Mouse (Mus musculus) lung, embryonic 14.5 days (tissue): ENCODE measurements at regions not wholly inside any gene's neighbourhood (a gene's known extent, or its start where the extent isn't known, plus 50 kb on each side); places are given as distances from the start of the nearest gene placed in this dataset.

Experiments
- ATAC-seq: fragments of 200-750 bp; cut with Nextera tagmentation; 2 replicates; pipeline ENCODE4 v1.8.0; 2017; ENCODE audit warnings: mild to moderate bottlenecking, moderate TSS enrichment, moderate library complexity; ENCODE audit not compliant: insufficient read depth
- DNase-seq: peaks from one replicate; pipeline ENCODE4 v3.0.0-alpha.2; 2015
- H3K27ac ChIP-seq: fragments of 300-500 bp; sonication (generic); 2 replicates; pipeline ENCODE4 v1.5.1; 2014; ENCODE audit warnings: low read depth, mild to moderate bottlenecking, moderate library complexity
- H3K27me3 ChIP-seq: fragments of 300-500 bp; sonication (generic); 2 replicates; pipeline ENCODE4 v1.6.1; 2014; ENCODE audit warnings: low read length, control low read depth; ENCODE audit not compliant: insufficient read depth
- H3K36me3 ChIP-seq: fragments of 300-500 bp; sonication (generic); 2 replicates; pipeline ENCODE4 v1.6.1; 2014; ENCODE audit warnings: control low read depth; ENCODE audit not compliant: insufficient read depth
- H3K4me1 ChIP-seq: fragments of 300-500 bp; sonication (generic); 2 replicates; pipeline ENCODE4 v1.6.1; 2014; ENCODE audit warnings: antibody characterized with exemption, control low read depth; ENCODE audit not compliant: insufficient read depth
- H3K4me2 ChIP-seq: fragments of 300-500 bp; sonication (generic); 2 replicates; pipeline ENCODE4 v1.6.1; 2014; ENCODE audit warnings: mild to moderate bottlenecking
- H3K4me3 ChIP-seq: fragments of 300-500 bp; sonication (generic); 2 replicates; pipeline ENCODE4 v1.5.1; 2014; ENCODE audit warnings: low read depth, low read length
- H3K9ac ChIP-seq: fragments of 300-500 bp; sonication (generic); 2 replicates; pipeline ENCODE4 v1.6.1; 2014
- H3K9me3 ChIP-seq: fragments of 300-500 bp; sonication (generic); 2 replicates; pipeline ENCODE4 v1.6.1; 2016; ENCODE audit warnings: low read depth, low read length, control low read depth
- CTCF ChIP-seq: IDR thresholded peaks from 2 replicates; pipeline ENCODE4 v1.5.1; 2016; ENCODE audit warnings: antibody characterized with exemption, low read depth
- WGBS: fragments of 180-500 bp; shearing (Covaris S2); extraction: QIAGEN DNeasy Blood & Tissue Kit; methylation state at CpG from one replicate; pipeline ENCODE4 v1.1.7; 2014; 5-methylcytosine and 5-hydroxymethylcytosine counted together

DNA sequence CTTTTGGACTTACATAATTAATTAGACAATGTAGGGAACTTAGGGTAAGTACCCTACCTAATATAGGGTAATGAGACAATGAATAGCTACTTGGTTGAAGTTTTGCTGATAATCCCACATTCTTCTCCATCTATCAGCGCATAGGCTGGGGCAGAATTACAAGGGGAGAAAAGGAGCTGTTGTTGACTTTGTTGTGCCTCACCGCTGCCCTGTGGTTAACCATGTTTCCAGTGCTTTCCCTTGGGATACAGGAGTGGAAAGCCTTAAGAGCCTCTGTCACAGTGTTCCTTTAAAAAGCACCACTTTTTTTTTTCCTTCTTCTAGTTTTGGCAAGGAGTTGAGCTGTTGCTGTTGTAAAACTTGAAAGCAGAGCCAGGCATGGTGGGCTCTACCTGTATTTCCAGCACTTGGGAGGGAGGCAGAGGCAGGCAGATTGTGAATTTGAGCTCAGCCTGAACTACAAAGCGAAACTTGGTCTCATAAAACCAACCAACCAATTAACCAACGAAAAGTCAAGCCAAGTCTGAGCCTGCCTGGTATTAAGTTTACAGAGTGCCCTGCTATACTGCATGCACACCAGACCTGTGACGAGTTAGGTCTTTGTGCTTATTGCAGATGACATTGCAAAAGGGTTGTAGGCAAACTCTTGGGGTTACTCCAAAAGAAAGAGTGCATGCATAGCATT is 162.8 kb downstream of the Gja1 start:
- no peaks in the 10 kb centered on the region for H3K36me3 ChIP-seq
- no peak overlapping the region for H3K4me3 ChIP-seq
- H3K9me3 ChIP-seq, result no peaks in the 10 kb centered on the region
- no peaks in the 10 kb centered on the region for H3K27me3 ChIP-seq
- H3K27ac ChIP-seq, result no peak overlapping the region
- no peak for DNase-seq
- 81% methylated on average over 5 of the region's 5 CpGs for WGBS
- no peak for TF ChIP-seq CTCF
- H3K4me1 ChIP-seq, result no peaks in the 10 kb centered on the region
- ATAC-seq, result no peak
- H3K4me2 ChIP-seq, result no peak overlapping the region
- H3K9ac ChIP-seq, result no peak overlapping the region

DNA sequence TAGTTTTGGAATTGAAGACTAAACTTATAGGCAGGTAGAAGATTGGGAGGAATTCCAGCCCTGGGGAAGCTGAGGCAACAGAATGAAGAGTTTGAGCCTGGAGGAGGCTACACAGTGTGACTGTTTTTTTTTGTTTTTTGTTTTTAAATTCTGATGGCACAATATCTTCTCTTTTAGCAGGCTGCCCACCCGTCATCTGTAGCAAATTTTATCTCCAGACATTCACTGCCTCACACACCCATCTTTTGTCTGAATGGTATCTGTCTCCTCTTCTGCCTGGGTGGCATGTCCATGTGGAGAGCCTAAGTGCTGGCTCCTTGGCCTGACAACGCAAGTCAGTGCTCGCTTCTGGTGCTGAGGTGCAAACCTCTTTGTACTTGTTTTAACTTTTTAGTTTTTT is 165.0 kb downstream of the Gja1 start:
- no peaks in the 10 kb centered on the region for H3K9me3 ChIP-seq
- H3K9ac ChIP-seq, result no peak overlapping the region
- TF ChIP-seq CTCF, result no peak
- 64% methylated on average over 3 of the region's 3 CpGs for WGBS
- ATAC-seq (no peak), DNase-seq (no peak)
- H3K27me3 ChIP-seq, result no peaks in the 10 kb centered on the region
- H3K36me3 ChIP-seq, result no peaks in the 10 kb centered on the region
- no peak overlapping the region for H3K27ac ChIP-seq
- H3K4me3 ChIP-seq, result no peak overlapping the region
- no peak overlapping the region for H3K4me2 ChIP-seq
- H3K4me1 ChIP-seq, result no peaks in the 10 kb centered on the region

DNA sequence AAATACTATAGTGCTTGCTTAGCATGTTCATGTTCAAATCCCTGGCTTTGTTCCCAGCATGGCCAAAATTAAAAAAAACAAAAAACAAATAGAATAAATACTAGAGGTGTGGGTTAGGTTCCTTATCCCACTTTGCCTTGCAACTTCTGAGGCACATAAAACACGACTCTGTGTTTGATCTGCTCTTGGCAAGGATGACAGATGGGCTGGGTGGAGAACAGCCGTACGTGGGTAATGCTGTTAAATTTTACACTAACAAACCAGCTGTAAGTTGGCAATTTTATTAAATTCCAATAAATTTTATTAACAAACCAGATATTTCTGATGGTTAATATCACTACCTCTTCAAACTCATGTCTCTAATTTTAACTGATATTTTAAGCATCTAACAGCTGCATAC is 168.9 kb downstream of the Gja1 start:
- 32% methylated on average over 3 of the region's 3 CpGs for WGBS
- no peak overlapping the region for H3K9ac ChIP-seq
- no peak for ATAC-seq
- H3K36me3 ChIP-seq, result no peaks in the 10 kb centered on the region
- H3K4me2 ChIP-seq, result no peak overlapping the region
- TF ChIP-seq CTCF, result no peak
- H3K27me3 ChIP-seq, result no peaks in the 10 kb centered on the region
- no peaks in the 10 kb centered on the region for H3K4me1 ChIP-seq
- H3K4me3 ChIP-seq, result no peak overlapping the region
- H3K27ac ChIP-seq, result no peak overlapping the region
- DNase-seq, result no peak
- no peaks in the 10 kb centered on the region for H3K9me3 ChIP-seq

DNA sequence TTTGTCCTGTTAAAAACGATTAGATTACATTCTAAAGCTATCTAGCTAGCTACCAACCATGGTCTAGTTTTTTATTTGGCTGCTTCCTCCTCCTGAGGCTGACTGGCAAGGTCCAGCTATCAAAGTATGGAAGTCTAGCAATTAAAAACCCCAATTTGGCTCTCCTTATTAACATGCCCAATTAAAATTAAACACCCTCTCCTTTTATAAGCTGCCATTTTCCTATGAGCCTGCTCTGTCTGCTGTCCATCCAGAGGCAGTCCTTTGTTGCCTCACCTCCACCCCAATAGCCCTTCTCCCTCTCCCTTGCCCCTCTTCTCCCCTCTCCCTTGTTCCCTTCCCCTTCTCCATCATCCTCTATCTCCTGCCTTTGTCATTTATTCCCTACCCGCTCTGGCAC is 169.7 kb downstream of the Gja1 start:
- TF ChIP-seq CTCF, result no peak
- Histone ChIP-seq H3K9ac (no peak overlapping the region), H3K36me3 (no peaks in the 10 kb centered on the region), H3K27me3 (no peaks in the 10 kb centered on the region), H3K4me3 (no peak overlapping the region), H3K27ac (no peak overlapping the region), H3K9me3 (no peaks in the 10 kb centered on the region), H3K4me1 (no peaks in the 10 kb centered on the region), H3K4me2 (no peak overlapping the region)
- DNase-seq (no peak), ATAC-seq (no peak)
- WGBS, result 63% methylated on average over 2 of the region's 2 CpGs

DNA sequence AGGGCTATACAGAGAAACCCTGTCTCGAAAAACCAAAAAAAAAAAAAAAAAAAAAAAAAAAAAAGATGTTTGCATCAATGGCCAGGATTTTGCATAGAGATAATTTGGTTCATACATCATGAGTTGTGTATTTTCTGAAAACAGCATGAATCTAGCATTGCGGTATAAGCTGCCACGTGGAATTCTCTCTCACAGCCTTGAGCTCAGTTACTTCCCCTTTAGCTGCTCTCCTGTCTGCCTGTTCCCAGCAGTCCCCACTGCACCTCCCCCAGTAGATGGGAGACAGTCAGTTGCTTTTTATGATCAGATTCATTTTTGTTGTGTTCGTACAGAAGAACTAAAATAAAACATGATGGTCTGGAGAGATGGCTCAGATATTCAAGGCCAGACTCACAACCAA is 170.7 kb downstream of the Gja1 start:
- no peak overlapping the region for H3K4me3 ChIP-seq
- H3K4me1 ChIP-seq, result no peaks in the 10 kb centered on the region
- 76% methylated on average over 3 of the region's 4 CpGs for WGBS
- H3K27ac ChIP-seq, result no peak overlapping the region
- no peaks in the 10 kb centered on the region for H3K9me3 ChIP-seq
- no peaks in the 10 kb centered on the region for H3K27me3 ChIP-seq
- DNase-seq, result no peak
- H3K4me2 ChIP-seq, result no peak overlapping the region
- no peak for ATAC-seq
- TF ChIP-seq CTCF, result no peak
- H3K36me3 ChIP-seq, result no peaks in the 10 kb centered on the region
- H3K9ac ChIP-seq, result no peak overlapping the region

DNA sequence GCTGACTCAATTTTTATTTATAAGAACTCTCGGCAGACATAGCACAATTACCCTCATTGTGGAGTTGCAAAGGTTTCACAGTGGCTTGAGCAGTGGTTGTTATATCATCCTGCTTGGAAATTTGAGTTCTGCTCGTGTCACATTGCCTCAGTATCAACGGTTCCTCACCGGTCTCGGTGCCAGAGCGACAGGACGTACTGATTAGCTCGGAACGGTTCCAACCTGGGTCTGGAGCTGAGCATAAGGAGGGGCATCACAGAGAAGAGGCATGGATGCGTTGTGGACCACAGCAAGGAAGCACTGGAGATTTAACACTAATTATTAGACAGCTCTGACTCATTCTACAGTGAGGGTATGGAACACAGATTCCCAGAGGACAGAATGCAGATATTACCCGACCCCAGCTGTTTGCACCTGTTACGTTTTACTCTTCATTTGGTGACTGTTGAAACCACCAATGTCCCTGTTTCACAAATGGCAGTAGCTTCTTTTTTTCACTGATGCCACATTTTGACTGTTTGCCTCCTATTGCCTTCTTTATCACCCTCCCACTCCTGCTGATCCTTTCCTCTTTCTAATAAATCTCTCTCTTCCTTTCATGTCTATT is 189.8 kb downstream of the Gja1 start:
- Histone ChIP-seq H3K4me3 (no peak overlapping the region), H3K4me1 (no peaks in the 10 kb centered on the region), H3K27me3 (no peaks in the 10 kb centered on the region), H3K4me2 (no peak overlapping the region), H3K9me3 (no peaks in the 10 kb centered on the region), H3K36me3 (no peaks in the 10 kb centered on the region), H3K27ac (no peak overlapping the region), H3K9ac (no peak overlapping the region)
- TF ChIP-seq CTCF, result no peak
- DNase-seq (no peak), ATAC-seq (no peak)
- WGBS, result 83% methylated on average over 12 of the region's 12 CpGs

DNA sequence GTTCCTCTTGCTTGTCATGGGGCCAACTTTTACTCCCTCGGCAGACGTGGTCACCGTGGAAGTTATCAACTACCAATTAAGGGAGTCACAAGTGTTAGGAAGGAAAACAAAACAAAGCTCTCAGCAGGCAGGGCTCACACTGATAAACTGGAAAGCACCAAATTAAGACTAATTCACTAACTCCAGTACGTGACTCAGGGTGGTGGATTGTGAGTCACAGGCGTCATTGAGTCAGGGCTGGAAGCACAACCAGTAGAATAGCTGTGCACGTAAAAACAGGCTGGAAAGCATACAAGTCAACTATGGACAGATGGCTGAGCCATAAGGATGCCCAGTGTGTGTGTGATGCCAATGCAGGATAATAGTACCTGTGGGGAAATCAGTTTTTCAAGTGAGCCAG is 204.9 kb downstream of the Gja1 start:
- no peak for DNase-seq
- H3K4me2 ChIP-seq, result no peak overlapping the region
- TF ChIP-seq CTCF, result no peak

More for the DNA sequence above, 204.9 kb downstream of the Gja1 start:
- Histone ChIP-seq H3K4me3 (no peak overlapping the region), H3K4me1 (no peaks in the 10 kb centered on the region), H3K9ac (no peak overlapping the region), H3K27me3 (no peaks in the 10 kb centered on the region), H3K36me3 (no peaks in the 10 kb centered on the region), H3K9me3 (no peaks in the 10 kb centered on the region), H3K27ac (no peak overlapping the region)
- WGBS, result 36% methylated on average over 6 of the region's 6 CpGs
- no peak for ATAC-seq
